Mouse (Mus musculus): ENCODE data around the gene Clstn3. TPM values are rescaled to one million over a fixed set of nuclear protein-coding genes. Genes with fewer than 3 reads are reported as not detected.
"Not testable (repeated sequence)": the region's sequence is repeated elsewhere in the genome, so short reads cannot be mapped to it uniquely, and the experiment has no call there.

Clstn3 gene
- 100 to 1,000 TPM; 255 to 264 TPM for total RNA-seq (2021)

DNA sequence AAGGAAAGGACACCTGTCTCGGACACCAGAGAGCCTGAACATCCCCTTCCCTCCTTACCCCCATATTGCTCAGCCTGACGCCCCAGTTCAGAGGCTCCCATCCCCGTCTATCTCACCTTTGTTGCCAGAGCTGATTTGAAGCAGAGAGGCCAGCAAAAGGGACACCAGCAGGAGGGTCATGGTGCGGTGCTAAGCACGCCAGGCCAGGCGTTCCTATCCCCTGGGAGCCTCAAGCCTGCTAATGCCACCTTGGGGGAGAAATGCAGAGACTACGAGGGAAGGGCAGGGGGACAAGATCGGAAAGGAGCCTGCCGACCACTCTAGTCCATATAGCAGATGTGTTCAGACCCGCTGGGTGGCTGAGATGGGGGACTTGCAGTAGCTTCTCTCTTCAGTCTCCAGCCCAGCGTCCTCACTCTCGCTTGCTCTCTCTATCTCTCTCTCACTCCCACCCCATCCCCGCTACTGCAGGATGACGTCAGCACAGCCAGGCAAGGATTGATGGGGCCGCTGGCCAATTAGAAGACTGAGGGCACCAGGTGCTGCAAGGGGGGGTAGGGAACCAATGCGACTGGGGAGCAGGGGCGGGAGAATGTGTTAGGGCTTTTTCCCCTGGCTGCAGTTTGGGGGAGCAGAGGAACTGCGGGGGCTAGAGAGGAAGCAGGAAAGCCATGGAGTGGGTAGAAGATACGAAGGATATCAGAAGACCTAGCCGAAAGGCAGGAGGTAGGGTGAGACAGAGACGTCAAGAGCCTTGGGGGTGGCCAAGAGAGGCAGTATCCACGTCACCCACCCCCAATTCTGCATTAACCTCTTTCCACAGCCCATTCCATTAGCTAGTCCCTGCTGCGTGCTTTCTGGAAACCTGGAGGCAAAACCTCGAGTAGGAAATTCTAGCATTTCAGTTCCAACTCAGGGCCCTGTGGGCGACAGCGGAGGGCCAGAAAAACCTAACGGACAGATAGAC is at the start of gene Clstn3:
TSS of gene Clstn3 (minus strand) at position 490 of the 967 bp plus-strand sequence.
- peak; percentile 92 to 93 for DNase-seq

GRCm38 (mm10) chr6:124512355-124512836 is 47.8 kb upstream of the Clstn3 start, which contains the start of gene C1ra:
Gene C1ra (plus strand): TSS chr6:124512405.
- DNase-seq = peak; percentile 42

DNA sequence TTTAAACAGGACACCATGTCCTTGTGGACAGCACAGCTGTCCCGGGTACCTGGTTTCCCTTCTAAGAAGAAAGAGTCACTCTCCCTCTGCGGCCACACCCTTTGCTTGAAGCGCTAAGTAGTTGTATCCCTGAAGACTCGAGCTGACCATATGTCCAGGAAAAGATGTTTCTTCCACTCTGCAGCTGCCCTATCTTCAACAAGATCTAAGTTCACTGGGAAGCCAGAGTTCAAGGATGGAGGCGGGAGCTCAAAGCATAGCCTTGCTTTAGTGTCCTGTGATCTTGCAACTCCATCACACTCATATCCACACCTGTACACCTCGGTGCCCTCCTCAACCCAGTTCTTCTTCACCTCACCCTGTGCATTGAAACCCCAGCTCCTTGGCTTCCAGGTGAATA is 47.3 kb upstream of the Clstn3 start:
- DNase-seq = no peak

GRCm38 (mm10) chr6:124509192-124509591 is 44.6 kb upstream of the Clstn3 start:
- DNase-seq = not testable (repeated sequence)

GRCm38 (mm10) chr6:124508292-124508691 is 43.7 kb upstream of the Clstn3 start:
- peak; percentile 13 to 15 for DNase-seq

- no peak for DNase-seq
Measured at GRCm38 (mm10) chr6:124506991-124507390, 42.4 kb upstream of the Clstn3 start.

GRCm38 (mm10) chr6:124505028-124505427 is 40.4 kb upstream of the Clstn3 start:
- DNase-seq = no peak

- no peak for DNase-seq
Measured at GRCm38 (mm10) chr6:124502021-124502420, 37.4 kb upstream of the Clstn3 start.

DNA sequence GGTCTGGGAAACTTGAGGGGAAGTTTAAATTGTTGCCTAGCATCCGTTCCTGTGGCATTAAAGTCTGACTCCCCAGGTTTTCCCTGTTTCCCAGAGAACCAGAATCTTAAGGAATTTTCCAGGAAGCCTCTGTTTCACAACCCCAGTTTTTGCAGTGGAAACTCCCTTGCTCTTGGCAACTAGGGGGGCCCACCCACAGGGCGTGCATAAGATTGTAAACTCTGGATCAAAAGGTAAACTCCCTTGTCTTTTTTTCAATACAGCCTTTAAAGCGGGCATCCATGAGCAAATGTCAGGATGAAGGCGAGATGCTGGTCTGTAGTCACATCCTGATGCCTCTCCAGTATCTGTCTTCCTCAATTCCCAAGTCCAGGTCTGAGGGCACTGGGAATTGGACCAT is 36.9 kb upstream of the Clstn3 start:
- no peak for DNase-seq

GRCm38 (mm10) chr6:124499914-124500566 is 35.4 kb upstream of the Clstn3 start:
- DNase-seq = no peak

DNA sequence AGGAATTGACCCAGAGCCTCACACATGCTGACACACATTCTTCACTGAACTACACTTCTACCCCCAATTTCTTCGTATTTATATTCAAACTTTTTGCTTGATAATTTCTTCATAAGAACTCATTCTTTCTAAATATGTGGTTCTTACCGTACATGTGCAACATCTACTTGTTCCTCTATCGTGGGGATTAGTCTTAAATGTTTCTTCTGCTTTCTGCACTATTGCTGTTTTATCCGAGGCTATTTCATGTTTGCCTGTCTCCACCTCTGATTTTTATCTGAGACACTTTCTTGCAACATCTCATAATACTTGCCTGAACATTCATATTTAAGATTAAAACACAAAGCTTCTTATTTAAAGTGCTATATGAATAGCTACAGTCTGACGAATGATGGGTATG is 31.5 kb upstream of the Clstn3 start:
- DNase-seq = no peak

- no peak for DNase-seq
Measured at GRCm38 (mm10) chr6:124493886-124494285, 29.3 kb upstream of the Clstn3 start.

DNA sequence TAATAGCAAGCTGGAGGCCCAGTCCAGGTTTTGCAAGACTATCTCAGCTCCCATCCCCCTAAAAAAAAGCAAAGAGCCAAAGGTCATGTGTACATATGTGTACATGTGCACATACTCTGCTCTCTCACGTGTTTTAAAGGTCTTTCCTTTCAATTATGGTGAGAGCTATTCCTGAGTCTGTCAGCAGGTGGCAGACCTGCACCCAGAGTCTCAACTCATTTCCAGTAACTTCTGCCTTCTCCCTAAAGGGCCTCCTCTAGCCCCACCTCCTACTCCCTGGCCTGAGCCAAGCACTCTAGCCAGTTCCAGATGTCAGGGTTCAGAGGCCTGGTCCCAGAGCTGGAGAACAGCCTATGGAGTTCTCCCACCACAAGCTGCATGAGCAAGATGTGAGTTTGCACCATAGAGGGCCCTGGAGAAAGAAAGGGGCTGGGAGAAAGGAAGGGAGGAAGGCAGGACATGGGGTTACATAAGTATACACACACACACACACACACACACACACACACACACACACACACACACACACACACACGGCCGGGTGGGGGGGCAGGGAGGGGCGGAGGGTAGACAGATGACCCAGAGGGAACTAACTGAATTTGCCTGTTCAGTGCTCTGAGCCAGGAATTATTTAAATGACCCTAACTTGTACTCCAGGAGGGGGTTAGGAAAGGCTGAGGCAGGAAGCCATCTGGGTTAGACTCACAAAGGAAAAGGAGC is 28.4 kb upstream of the Clstn3 start, which contains the start of gene C1rl:
TSS of gene C1rl (plus strand) at position 272 of the 720 bp plus-strand sequence.
- DNase-seq = peak; percentile 39 to 62

DNA sequence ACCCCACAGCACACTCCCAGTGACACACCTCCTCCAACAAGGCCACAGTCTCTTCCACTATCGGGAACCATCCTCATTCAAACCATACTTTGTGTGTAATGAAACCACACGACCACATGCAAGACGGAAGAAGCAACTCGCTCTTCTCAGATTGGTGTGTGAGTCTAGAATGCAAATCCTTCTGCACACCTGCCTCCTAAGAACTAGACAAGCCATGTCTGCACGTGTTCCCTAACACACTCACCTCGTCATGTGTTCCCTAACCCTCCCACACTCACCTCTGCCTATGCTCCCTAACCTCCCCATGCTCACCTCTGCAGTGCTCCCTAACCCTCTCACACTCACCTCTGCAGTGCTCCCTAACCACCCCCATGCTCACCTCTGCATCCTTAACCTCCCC is 26.8 kb upstream of the Clstn3 start:
- no peak for DNase-seq

DNA sequence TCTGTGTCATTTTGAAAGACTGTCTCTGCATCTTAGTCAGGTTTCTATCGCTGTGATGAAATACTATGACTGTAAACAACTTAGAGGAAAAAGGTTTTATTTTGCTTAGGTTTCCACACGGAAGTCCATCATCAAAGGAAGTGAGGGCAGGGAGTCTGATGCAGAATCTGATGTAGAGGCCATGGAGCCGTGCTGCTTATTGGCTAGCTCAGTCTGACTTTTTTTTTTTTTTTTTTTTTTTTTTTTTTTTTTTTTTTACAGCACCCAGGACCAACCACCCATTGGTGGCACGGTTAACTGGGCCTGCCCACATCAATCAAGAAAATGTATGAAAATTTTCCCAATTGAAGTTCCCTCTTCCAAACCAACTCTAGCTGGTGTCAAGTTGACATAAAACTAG is 24.4 kb upstream of the Clstn3 start:
- DNase-seq = no peak

- DNase-seq = no peak
Measured at GRCm38 (mm10) chr6:124487509-124487908, 22.9 kb upstream of the Clstn3 start.

GRCm38 (mm10) chr6:124485414-124486144 is 21.0 kb upstream of the Clstn3 start:
- no peak for DNase-seq

DNA sequence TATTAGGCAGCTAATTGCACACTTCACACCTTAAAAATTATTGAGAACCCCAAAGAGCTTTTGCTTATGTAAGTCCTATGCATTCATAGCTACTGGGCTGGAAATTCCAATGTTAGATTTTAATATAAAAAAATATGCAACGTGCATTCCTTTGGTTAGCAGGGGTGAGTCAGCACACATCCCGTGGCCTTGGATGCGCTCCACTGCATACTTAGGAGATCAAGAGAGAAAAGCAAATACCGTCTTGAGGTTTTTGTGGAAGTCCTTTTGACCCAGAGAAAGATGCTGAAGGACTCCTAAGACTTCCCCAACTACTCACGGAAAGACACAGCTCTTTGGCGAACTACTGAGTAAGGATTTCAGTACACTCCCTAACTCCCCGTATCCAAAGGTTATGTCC is 20.3 kb upstream of the Clstn3 start:
- DNase-seq = no peak

DNA sequence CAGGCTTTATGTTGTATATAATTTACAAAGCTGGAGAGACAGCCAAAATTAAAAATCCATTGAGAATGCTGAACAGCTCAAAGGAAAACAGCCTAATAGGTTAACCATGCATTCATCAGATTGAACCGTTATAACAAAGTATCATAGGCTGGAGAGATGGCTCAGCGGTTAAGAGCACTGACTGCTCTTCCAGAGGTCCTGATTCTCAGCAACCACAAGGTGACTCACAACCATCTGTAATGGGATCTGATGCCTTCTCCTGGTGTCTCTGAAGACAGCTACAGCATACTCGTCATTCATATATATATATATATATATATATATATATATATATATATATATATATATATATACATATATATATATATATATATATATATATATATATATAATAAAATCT is 19.2 kb upstream of the Clstn3 start:
- not testable (repeated sequence) for DNase-seq

GRCm38 (mm10) chr6:124481571-124481970 is 17.0 kb upstream of the Clstn3 start:
- DNase-seq = no peak

DNA sequence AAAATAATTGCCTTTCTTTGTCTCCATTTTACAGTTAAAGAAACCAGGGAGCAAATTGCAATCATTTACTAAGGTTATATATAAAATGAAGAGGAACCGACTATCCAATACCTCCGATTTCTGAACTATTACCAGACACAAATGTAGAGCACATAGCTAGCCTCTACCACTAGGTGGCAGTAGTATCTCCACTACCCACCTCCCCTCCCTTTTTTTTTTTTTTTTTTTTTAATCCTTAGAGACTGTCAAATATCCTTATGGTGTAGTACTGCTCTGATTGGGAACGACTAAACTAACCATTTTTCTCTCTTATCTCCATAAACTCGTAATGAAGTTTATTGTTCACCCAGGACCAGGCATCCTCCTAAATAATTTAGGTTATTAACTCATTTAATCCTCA is 15.7 kb upstream of the Clstn3 start:
- no peak for DNase-seq

DNA sequence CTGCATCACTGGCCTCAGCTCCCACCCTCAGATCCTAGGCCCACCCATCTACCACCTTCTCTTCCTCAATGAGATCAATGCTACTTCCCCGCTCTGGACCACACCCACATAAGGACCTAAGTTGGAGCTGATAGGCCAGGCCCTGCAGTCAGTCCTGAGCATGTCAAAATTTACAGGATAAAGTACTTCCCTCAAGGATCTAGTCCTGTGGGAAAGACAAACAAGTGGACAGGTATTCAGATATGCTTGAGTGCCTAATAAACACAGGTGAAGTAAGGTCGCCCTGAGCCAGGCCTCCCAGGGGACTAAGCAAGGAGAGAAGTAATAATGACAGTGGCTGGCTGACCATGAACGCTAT is 15.0 kb upstream of the Clstn3 start:
- DNase-seq = no peak

Data from layer of hippocampus, postnatal 36 days (tissue).